Mouse (Mus musculus) liver, adult 2 months (tissue): ENCODE measurements at regions not wholly inside any gene's neighbourhood (a gene's known extent, or its start where the extent isn't known, plus 50 kb on each side); places are given as distances from the start of the nearest gene placed in this dataset.

Experiments
- DNase-seq: peaks from one replicate; pipeline ENCODE4 v3.0.0-alpha.2; 2011; ENCODE audit warnings: low read depth, low spot score; ENCODE audit errors: extremely low read depth
- H3K27ac ChIP-seq: fragments of 200-500 bp; replicated peaks from 2 replicates; pipeline ENCODE4 v1.5.1; 2012; ENCODE audit warnings: low read depth, mild to moderate bottlenecking, control low read depth, inconsistent platforms, low read length; ENCODE audit not compliant: insufficient read depth
- H3K27me3 ChIP-seq: fragments of 200-500 bp; 2 replicates; pipeline ENCODE4 v1.6.1; 2012; ENCODE audit warnings: mild to moderate bottlenecking, moderate library complexity, low read length, inconsistent platforms; ENCODE audit not compliant: control insufficient read depth, insufficient read depth
- H3K36me3 ChIP-seq: fragments of 200-500 bp; 2 replicates; pipeline ENCODE4 v1.6.1; 2012; ENCODE audit warnings: low read length, inconsistent platforms; ENCODE audit not compliant: control insufficient read depth, insufficient read depth
- H3K4me1 ChIP-seq: fragments of 200-500 bp; 2 replicates; pipeline ENCODE4 v1.6.1; 2011; ENCODE audit warnings: low read length; ENCODE audit not compliant: control insufficient read depth, insufficient read depth
- H3K4me3 ChIP-seq: fragments of 200-500 bp; 2 replicates; pipeline ENCODE4 v1.5.1; 2011; ENCODE audit warnings: low read depth, mild to moderate bottlenecking, control low read depth, low read length, moderate library complexity; ENCODE audit not compliant: insufficient read depth
- H3K79me2 ChIP-seq: fragments of 200-500 bp; 2 replicates; pipeline ENCODE4 v1.6.1; 2012; ENCODE audit warnings: inconsistent platforms, mild to moderate bottlenecking, low read length, moderate library complexity; ENCODE audit not compliant: control insufficient read depth, insufficient read depth
- H3K9ac ChIP-seq: fragments of 200-500 bp; 2 replicates; pipeline ENCODE4 v1.6.1; 2012; ENCODE audit warnings: low read depth, mild to moderate bottlenecking, control low read depth, inconsistent platforms, low read length
- CTCF ChIP-seq: fragments of 200-500 bp; IDR thresholded peaks from 2 replicates; pipeline ENCODE4 v1.5.1; 2011; ENCODE audit warnings: low read depth, low read length, control low read depth
- POLR2A ChIP-seq: fragments of 200-500 bp; IDR thresholded peaks from 2 replicates; pipeline ENCODE4 v1.6.1; 2011; ENCODE audit warnings: low read length, control low read depth; ENCODE audit not compliant: insufficient read depth; ENCODE audit errors: extremely low read depth
- WGBS: fragments of 180-500 bp; shearing (Covaris S2); methylation state at CpG from one replicate; pipeline ENCODE4 v1.1.7; 2018; 5-methylcytosine and 5-hydroxymethylcytosine counted together

- Histone ChIP-seq H3K79me2 (no peaks in the 10 kb centered on the region), H3K27ac (no peak overlapping the region), H3K4me1 (no peaks in the 10 kb centered on the region), H3K27me3 (no peaks in the 10 kb centered on the region), H3K36me3 (no peaks in the 10 kb centered on the region), H3K9ac (no peak overlapping the region), H3K4me3 (no peak overlapping the region)
- TF ChIP-seq POLR2A, result no peak
- TF ChIP-seq CTCF, result no peak
- DNase-seq, result no peak
- 59% methylated on average over 4 of the region's 4 CpGs for WGBS
Measured at GRCm38 (mm10) chr14:101332015-101332414, 131.9 kb upstream of the Prr30 start.

DNA sequence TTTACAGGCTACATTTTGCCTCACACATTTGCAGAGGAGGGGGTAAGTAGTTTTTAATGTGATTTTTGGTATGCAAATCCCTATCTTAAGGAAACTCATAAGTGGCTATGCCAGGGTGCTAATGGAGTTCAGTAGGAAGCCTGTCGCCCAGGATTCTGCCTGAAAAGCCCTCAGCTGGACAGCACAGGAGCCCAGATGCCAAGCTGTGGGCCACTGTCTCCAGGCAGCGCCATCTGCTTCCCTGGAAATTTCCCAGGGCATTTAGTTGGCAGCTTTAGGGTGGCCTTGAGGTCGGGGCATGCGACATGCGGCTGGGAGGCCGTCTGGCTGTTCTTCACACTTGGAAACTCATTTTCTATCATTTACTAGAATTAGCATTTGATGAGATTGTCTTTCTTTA is 127.3 kb upstream of the Prr30 start:
- H3K9ac ChIP-seq, result no peak overlapping the region
- no peak overlapping the region for H3K4me3 ChIP-seq
- TF ChIP-seq POLR2A, result no peak
- TF ChIP-seq CTCF, result no peak
- 76% methylated on average over 6 of the region's 6 CpGs for WGBS
- H3K27ac ChIP-seq, result no peak overlapping the region
- H3K79me2 ChIP-seq, result no peaks in the 10 kb centered on the region
- H3K4me1 ChIP-seq, result no peaks in the 10 kb centered on the region
- H3K27me3 ChIP-seq, result no peaks in the 10 kb centered on the region
- no peak for DNase-seq
- no peaks in the 10 kb centered on the region for H3K36me3 ChIP-seq

GRCm38 (mm10) chr14:101326477-101326941 is 126.4 kb upstream of the Prr30 start:
- TF ChIP-seq POLR2A, result no peak
- no peak for TF ChIP-seq CTCF
- no peaks in the 10 kb centered on the region for H3K79me2 ChIP-seq
- DNase-seq, result no peak
- no peak overlapping the region for H3K4me3 ChIP-seq
- H3K4me1 ChIP-seq, result no peaks in the 10 kb centered on the region
- no peak overlapping the region for H3K27ac ChIP-seq
- H3K9ac ChIP-seq, result no peak overlapping the region
- no peaks in the 10 kb centered on the region for H3K36me3 ChIP-seq
- WGBS, result 79% methylated on average over 12 of the region's 12 CpGs
- H3K27me3 ChIP-seq, result no peaks in the 10 kb centered on the region

- no peaks in the 10 kb centered on the region for H3K36me3 ChIP-seq
- no peak overlapping the region for H3K9ac ChIP-seq
- DNase-seq, result no peak
- no peak overlapping the region for H3K27ac ChIP-seq
- H3K4me1 ChIP-seq, result no peaks in the 10 kb centered on the region
- TF ChIP-seq POLR2A (no peak), CTCF (no peak)
- WGBS, result 92% methylated on average over 6 of the region's 6 CpGs
- no peaks in the 10 kb centered on the region for H3K27me3 ChIP-seq
- H3K4me3 ChIP-seq, result no peak overlapping the region
- H3K79me2 ChIP-seq, result no peaks in the 10 kb centered on the region
Measured at GRCm38 (mm10) chr14:101323361-101323760, 123.2 kb upstream of the Prr30 start.

GRCm38 (mm10) chr14:101307920-101308319 is 107.8 kb upstream of the Prr30 start:
- H3K27me3 ChIP-seq, result no peaks in the 10 kb centered on the region
- TF ChIP-seq POLR2A, result no peak
- H3K36me3 ChIP-seq, result no peaks in the 10 kb centered on the region
- no peak for DNase-seq
- H3K4me3 ChIP-seq, result no peak overlapping the region
- no peak overlapping the region for H3K9ac ChIP-seq
- H3K4me1 ChIP-seq, result no peaks in the 10 kb centered on the region
- no peaks in the 10 kb centered on the region for H3K79me2 ChIP-seq
- no peak overlapping the region for H3K27ac ChIP-seq

DNA sequence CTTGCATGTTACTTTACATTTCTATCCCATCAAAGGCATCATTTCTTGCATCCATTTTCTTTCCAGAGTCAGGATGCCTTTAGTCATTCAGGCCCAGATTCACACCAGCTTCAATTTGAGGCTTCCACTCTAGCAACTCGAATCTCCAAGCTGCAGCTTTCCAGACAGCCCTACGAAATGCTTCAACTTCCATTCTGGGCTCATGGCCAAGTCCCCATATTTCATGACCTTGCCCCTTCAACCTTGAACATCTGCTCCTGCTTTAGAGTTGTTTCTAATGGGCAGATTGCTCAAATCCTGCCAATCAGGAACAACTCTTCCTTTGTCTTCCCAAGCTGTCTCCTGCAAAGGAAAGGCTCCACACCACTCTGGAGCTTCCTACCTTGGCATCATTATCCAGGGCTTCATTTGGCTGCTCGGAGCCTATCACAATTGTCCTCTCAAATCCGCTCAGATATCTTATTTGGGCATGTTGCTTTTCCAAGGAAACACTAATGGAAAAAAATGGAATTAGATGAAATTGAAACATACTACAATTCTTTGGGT is 104.4 kb upstream of the Prr30 start:
- Histone ChIP-seq H3K27me3 (no peaks in the 10 kb centered on the region), H3K4me3 (no peak overlapping the region), H3K27ac (no peak overlapping the region), H3K79me2 (no peaks in the 10 kb centered on the region), H3K36me3 (no peaks in the 10 kb centered on the region), H3K9ac (no peak overlapping the region), H3K4me1 (no peaks in the 10 kb centered on the region)
- TF ChIP-seq POLR2A, result no peak
- no peak for TF ChIP-seq CTCF
- DNase-seq, result no peak
- WGBS, result 51% methylated on average over 4 of the region's 4 CpGs
